Mouse (Mus musculus) frontal cortex, postnatal 10 days (tissue): Measurements from ENCODE around the gene Cyb5r2.
A peak's percentile ranks its signal among the peaks of the same experiment; 100 is the strongest.

Experiments
- DNase-seq, 2 experiments: peaks; one replicate each; pipeline ENCODE4 v3.0.0; 2022; ENCODE audit warnings: low spot score in 2 of 2, mixed read lengths in 1 of 2

Cyb5r2 gene

GRCm38 (mm10) chr7:107727538-107727937 lies 30.3 kb downstream of the Cyb5r2 start:
- no peak for DNase-seq

GRCm38 (mm10) chr7:107722536-107722935 lies 35.3 kb downstream of the Cyb5r2 start:
- DNase-seq: no peak

GRCm38 (mm10) chr7:107720771-107721170 lies 37.1 kb downstream of the Cyb5r2 start:
- no peak for DNase-seq

GRCm38 (mm10) chr7:107714067-107714466 lies 43.8 kb downstream of the Cyb5r2 start:
- no peak for DNase-seq

- no peak for DNase-seq
Observed at GRCm38 (mm10) chr7:107712743-107713142, 45.1 kb downstream of the Cyb5r2 start.

- DNase-seq: peak; percentile 62 to 65
Observed at GRCm38 (mm10) chr7:107708491-107709112, 49.2 kb downstream of the Cyb5r2 start.

- no peak for DNase-seq
Observed at GRCm38 (mm10) chr7:107707650-107708049, 50.2 kb downstream of the Cyb5r2 start.

- DNase-seq: no peak
Observed at GRCm38 (mm10) chr7:107705941-107706340, 51.9 kb downstream of the Cyb5r2 start.

GRCm38 (mm10) chr7:107702461-107703380 lies 55.1 kb downstream of the Cyb5r2 start:
- no peak for DNase-seq

- DNase-seq: no peak
Observed at GRCm38 (mm10) chr7:107700646-107701045, 57.2 kb downstream of the Cyb5r2 start.

GRCm38 (mm10) chr7:107699926-107700325 lies 57.9 kb downstream of the Cyb5r2 start:
- no peak for DNase-seq
